ENCODE assay signal across 14 mouse cellular contexts in the genomic region with DNA sequence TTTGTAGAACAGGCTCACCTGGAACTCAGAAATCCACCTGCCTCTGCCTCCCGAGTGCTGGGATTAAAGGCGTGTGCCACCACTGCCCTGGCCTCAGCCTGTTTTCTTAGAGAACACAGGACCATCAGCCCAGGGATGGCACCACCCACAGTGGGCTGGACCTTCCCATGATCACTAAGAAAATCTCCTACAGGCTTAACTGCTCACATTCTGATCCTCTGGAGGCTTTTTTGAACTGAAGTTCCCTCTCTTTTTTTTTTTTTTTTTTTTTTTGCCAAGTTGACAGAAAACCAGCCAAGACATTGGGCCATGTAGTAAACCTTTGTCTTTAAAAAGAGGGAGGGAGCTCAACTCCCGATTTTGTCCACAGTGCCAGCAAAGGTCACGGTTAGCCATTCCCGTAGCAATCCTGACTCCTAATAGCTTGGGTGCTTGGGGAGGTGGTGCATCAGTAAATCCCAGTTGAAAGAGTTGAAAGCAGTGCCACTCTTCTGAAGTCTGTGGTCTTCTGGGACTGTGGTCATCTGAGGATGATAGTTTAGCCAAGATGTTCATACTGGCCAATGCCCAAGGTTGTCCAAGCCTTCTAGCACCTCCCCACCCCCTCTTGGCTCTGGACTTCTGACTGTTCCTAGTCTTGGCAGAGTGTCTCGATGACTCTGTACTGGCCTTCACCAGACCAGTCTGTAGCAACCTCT. TPM values are rescaled to one million over a fixed set of nuclear protein-coding genes. Genes with fewer than 3 reads are reported as not detected.
DNase-seq lines count a peak whose midpoint lies in the region; TF ChIP-seq lines count a peak whose summit lies in the region.
"Had no signal": no experiment of that assay in that cellular context is flagged by ENCODE, and none has a peak within 500 bp of the region (broad histone marks: within the 10 kb centered on the region; RNA-seq: fewer than 3 reads in every experiment).

No protein-coding gene starts in this region.

- peak; percentile 95 for DNase-seq in liver, adult 2 months (ENCODE audit: extremely low read depth, low read depth, low spot score)
- DNase-seq in liver: no peak
- no peak for DNase-seq in ES-E14 (ENCODE audit: low read depth, low spot score)
- peak; percentile 19 for DNase-seq in ZHBTc4 (ENCODE audit: low read depth, low spot score)
- peak; percentile 70 for DNase-seq in gastrocnemius, postnatal 25 days
- no peak for DNase-seq in yolk sac, embryonic 10.5 days (ENCODE audit: low spot score)
- no peak for DNase-seq in c-Kit-positive CD71-positive TER-119-positive erythroid progenitor cells, embryonic 14.5 days (ENCODE audit: low spot score)
- DNase-seq: forebrain, postnatal 0 days; spleen, adult 18-20 months had no signal

- no peaks in the 10 kb centered on the region for H3K79me2 ChIP-seq in liver, adult 2 months (ENCODE audit: control insufficient read depth, insufficient read depth, low read length)

- H3K4me1 ChIP-seq in liver, adult 2 months (ENCODE audit: control insufficient read depth, insufficient read depth, low read length): peaks cover 13% of the 10 kb centered on the region
- peaks cover 0 to 3% of the 10 kb centered on the region in 2 experiments; a peak in 1 of 4 replicates for H3K4me1 ChIP-seq in ES-E14 (ENCODE audit: control insufficient read depth in 2 of 2, insufficient read depth in 2 of 2, low read length in 2 of 2, poor library complexity in 1 of 2)

- in situ Hi-C loops in ES-E14 (cut with MboI; ENCODE audit: low sequenced_read_pairs in 2 of 2, unreplicated experiment in 2 of 2): no loop called here

- no peak overlapping the region for H3K9ac ChIP-seq in liver, adult 2 months (ENCODE audit: low read depth, low read length)
- H3K9ac ChIP-seq in ES-E14 (ENCODE audit: insufficient read depth, low read depth, low read length, poor library complexity, severe bottlenecking): no peak overlapping the region
- H3K9ac ChIP-seq: forebrain, postnatal 0 days; heart, embryonic 13.5 days; intestine, embryonic 15.5 days; liver, embryonic 15.5 days had no signal

- no peak for TF ChIP-seq POLR2A in liver, adult 2 months (IDR thresholded peaks at IDR 0.05; ENCODE audit: extremely low read depth, insufficient read depth, low read length)

- no peak overlapping the region for H3K4me3 ChIP-seq in liver, adult 2 months (ENCODE audit: insufficient read depth, low read depth, low read length)
- no peak overlapping the region for H3K4me3 ChIP-seq in ES-E14 (ENCODE audit: insufficient read depth in 1 of 2, low read depth in 1 of 2, low read length in 2 of 2, poor library complexity in 1 of 2, severe bottlenecking in 1 of 2)
- H3K4me3 ChIP-seq: heart, embryonic 13.5 days; intestine, embryonic 15.5 days; liver, embryonic 15.5 days; myocyte had no signal

- no peaks in the 10 kb centered on the region for H3K36me3 ChIP-seq in liver, adult 2 months (ENCODE audit: control insufficient read depth, insufficient read depth, low read length)
- no peaks in the 10 kb centered on the region for H3K36me3 ChIP-seq in ES-E14 (ENCODE audit: control insufficient read depth, insufficient read depth, low read length, poor library complexity, severe bottlenecking)
- H3K36me3 ChIP-seq: heart, embryonic 13.5 days; intestine, embryonic 15.5 days; liver, embryonic 15.5 days had no signal

- no peaks in the 10 kb centered on the region for H3K9me3 ChIP-seq in ES-E14 (ENCODE audit: control insufficient read depth, insufficient read depth, low read depth, low read length)
- H3K9me3 ChIP-seq: heart, embryonic 13.5 days; intestine, embryonic 15.5 days; liver, embryonic 15.5 days had no signal

- 24% methylated on average over 6 of the region's 6 CpGs for WGBS in liver, adult 2 months

- H3K27ac ChIP-seq in liver, adult 2 months (replicated peaks; ENCODE audit: insufficient read depth, low read depth, low read length): peak overlapping the region; percentile 87
- no peak overlapping the region for H3K27ac ChIP-seq in ES-E14 (ENCODE audit: insufficient read depth, low read depth, low read length, poor library complexity, severe bottlenecking)
- H3K27ac ChIP-seq: heart, embryonic 13.5 days; intestine, embryonic 15.5 days; liver, embryonic 15.5 days; stomach, postnatal 0 days had no signal

- no peak for TF ChIP-seq CTCF in liver, adult 2 months (IDR thresholded peaks at IDR 0.05; ENCODE audit: low read depth, low read length)

- H3K27me3 ChIP-seq in liver, adult 2 months (ENCODE audit: control insufficient read depth, insufficient read depth, low read length): no peaks in the 10 kb centered on the region
- H3K27me3 ChIP-seq: heart, embryonic 13.5 days; intestine, embryonic 15.5 days; liver, embryonic 15.5 days had no signal

TF ChIP-seq in ES-E14, 5 proteins besides CTCF, POLR2A, EP300 and RAD21:
- TF ChIP-seq MAFK (IDR thresholded peaks at IDR 0.05; ENCODE audit: insufficient read depth, low read depth, low read length) (0 out of 2 replicates have a peak, but pooled peaks have one; percentile 13), ZNF384 (IDR thresholded peaks at IDR 0.05; ENCODE audit: low read depth, low read length) (no peak)

RNA-seq across cellular contexts. Expression of gene Pla2g15, which starts 2.2 kb away (rescaled TPM):
- total RNA-seq in liver, adult 2 months (2014; rRNA removed): 11.3 and 12.5 TPM in 2 replicates
- polyA plus RNA-seq in liver, adult 2 months (2012; rRNA removed): 8.7 and 10.6 TPM in 2 replicates
- 26.0 and 38.8 TPM in 2 replicates for total RNA-seq in ES-E14 (2012; rRNA removed)
- 1 to 10 TPM; 2.9 to 3.8 TPM for total RNA-seq in gastrocnemius, postnatal 25 days (2021)

RNA-seq across cellular contexts. Expression of gene Esrp2, which starts 11.2 kb away (rescaled TPM):
- total RNA-seq in liver, adult 2 months (2014; rRNA removed): 43.6 and 50.5 TPM in 2 replicates
- 76.8 and 86.2 TPM in 2 replicates for polyA plus RNA-seq in liver, adult 2 months (2012; rRNA removed)
- total RNA-seq in ES-E14 (2012; rRNA removed): 12.5 and 20.1 TPM in 2 replicates
- total RNA-seq in gastrocnemius, postnatal 25 days (2021): under 1 TPM in 1 of 2 experiments, not detected in 1; 0.46 TPM
- polyA plus RNA-seq: forebrain, postnatal 0 days had no signal

RNA-seq across cellular contexts. Expression of gene Slc7a6, which starts 20.6 kb away (rescaled TPM):
- total RNA-seq in liver, adult 2 months (2014; rRNA removed): 0.09 and 0.27 TPM in 2 replicates
- polyA plus RNA-seq in liver, adult 2 months (2012; rRNA removed): 0.21 and 0.91 TPM in 2 replicates
- total RNA-seq in ES-E14 (2012; rRNA removed): 44.2 and 46.2 TPM in 2 replicates
- total RNA-seq in gastrocnemius, postnatal 25 days (2021): 1 to 10 TPM; 7.9 to 8.6 TPM

Comparison
In these comparisons a context has a peak if more than half of its experiments do, and no peak if none do; other contexts are left out.
1. DNase-seq: peak in liver, adult 2 months (single experiment), ZHBTc4 (single experiment) and gastrocnemius, postnatal 25 days (single experiment); none in liver (single experiment), ES-E14 (single experiment), yolk sac, embryonic 10.5 days (single experiment) and c-Kit-positive CD71-positive TER-119-positive erythroid progenitor cells, embryonic 14.5 days (single experiment).